Mouse (Mus musculus) hindbrain, embryonic 14.5 days (tissue): Measurements from ENCODE around the gene Atxn2. TPM values are rescaled to one million over a fixed set of nuclear protein-coding genes. Genes with fewer than 3 reads are reported as not detected.
"Not testable (repeated sequence)": the region's sequence is repeated elsewhere in the genome, so short reads cannot be mapped to it uniquely, and the experiment has no call there.

Experiments used
- ATAC-seq: fragments of 200-750 bp; cut with Nextera tagmentation; 2 replicates; pipeline ENCODE4 v1.8.0; 2017; ENCODE audit warnings: moderate number of reproducible peaks, mild to moderate bottlenecking, moderate TSS enrichment, moderate library complexity; ENCODE audit not compliant: low FRiP score
- DNase-seq: peaks from one replicate; pipeline ENCODE4 v3.0.0-alpha.2; 2015; ENCODE audit warnings: low spot score
- H3K27ac ChIP-seq: fragments of 300-500 bp; sonication (generic); 2 replicates; pipeline ENCODE4 v1.5.1; 2014; ENCODE audit warnings: mild to moderate bottlenecking, moderate library complexity
- H3K27me3 ChIP-seq: fragments of 300-500 bp; sonication (generic); 2 replicates; pipeline ENCODE4 v1.6.1; 2014; ENCODE audit warnings: mild to moderate bottlenecking, low read length, mixed read lengths; ENCODE audit not compliant: control insufficient read depth, insufficient read depth
- H3K36me3 ChIP-seq: fragments of 300-500 bp; sonication (generic); replicated peaks from 2 replicates; pipeline ENCODE4 v1.6.1; 2014; ENCODE audit not compliant: control insufficient read depth, insufficient read depth
- H3K4me1 ChIP-seq: fragments of 300-500 bp; sonication (generic); replicated peaks from 2 replicates; pipeline ENCODE4 v1.6.1; 2014; ENCODE audit warnings: antibody characterized with exemption, low read length, mixed read lengths; ENCODE audit not compliant: control insufficient read depth, insufficient read depth
- H3K4me2 ChIP-seq: fragments of 300-500 bp; sonication (generic); replicated peaks from 2 replicates; pipeline ENCODE4 v1.6.1; 2014; ENCODE audit warnings: mild to moderate bottlenecking, moderate library complexity
- H3K4me3 ChIP-seq: fragments of 300-500 bp; sonication (generic); replicated peaks from 2 replicates; pipeline ENCODE4 v1.5.1; 2014; ENCODE audit warnings: mild to moderate bottlenecking, low read length
- H3K9ac ChIP-seq: fragments of 300-500 bp; sonication (generic); 2 replicates; pipeline ENCODE4 v1.6.1; 2014
- H3K9me3 ChIP-seq: fragments of 300-500 bp; sonication (generic); 2 replicates; pipeline ENCODE4 v1.6.1; 2016; ENCODE audit warnings: low read length; ENCODE audit not compliant: control insufficient read depth
- WGBS: fragments of 180-500 bp; shearing (Covaris S2); extraction: QIAGEN DNeasy Blood & Tissue Kit; methylation state at CpG from one replicate; pipeline ENCODE4 v1.1.7; 2014; 5-methylcytosine and 5-hydroxymethylcytosine counted together
- polyA plus RNA-seq: library from polyadenylated mRNA; unstranded; fragments of >200 nt; fragmentation: Nextera tagmentation; extraction: Ambion mirVana; gene quantifications from 2 replicates; pipeline ENCODE4 v1.2.1, GENCODE M21; 2014

Gene Atxn2
- polyA plus RNA-seq, 1 experiment from 2014 or later = 90.5 TPM

- H3K27me3 ChIP-seq = peaks cover 33% of the 10 kb centered on the region
- peaks cover 22% of the 10 kb centered on the region for H3K4me1 ChIP-seq
- no peaks in the 10 kb centered on the region for H3K9me3 ChIP-seq
- H3K4me3 ChIP-seq = no peak overlapping the region
- H3K36me3 ChIP-seq = no peaks in the 10 kb centered on the region
- no peak for DNase-seq
- ATAC-seq = no peak
- H3K27ac ChIP-seq = no peak overlapping the region
- H3K9ac ChIP-seq = no peak overlapping the region
- no peak overlapping the region for H3K4me2 ChIP-seq
- WGBS = 81% methylated on average over 11 of the region's 11 CpGs
Measured at GRCm38 (mm10) chr5:121846322-121846721, 135.2 kb downstream of the Atxn2 start.

- not testable (repeated sequence) for DNase-seq, H3K9ac ChIP-seq, H3K36me3 ChIP-seq, H3K9me3 ChIP-seq, ATAC-seq, H3K4me3 ChIP-seq, H3K4me2 ChIP-seq, H3K27ac ChIP-seq
- 84% methylated on average over 3 of the region's 3 CpGs for WGBS
- Histone ChIP-seq H3K27me3 (peaks cover 29% of the 10 kb centered on the region), H3K4me1 (peaks cover 22% of the 10 kb centered on the region)
Measured at GRCm38 (mm10) chr5:121847269-121847668, 136.1 kb downstream of the Atxn2 start.

- H3K36me3 ChIP-seq = peaks cover 17% of the 10 kb centered on the region
- peak overlapping the region; percentile 67 for H3K4me3 ChIP-seq
- peaks cover 18% of the 10 kb centered on the region for H3K4me1 ChIP-seq
- WGBS = 0% methylated on average over 17 of the region's 17 CpGs
- ATAC-seq (0 out of 2 replicates have a peak, but pooled peaks have one; percentile 18), DNase-seq (no peak)
- H3K27ac ChIP-seq = peak overlapping the region; percentile 33
- peak overlapping the region; percentile 74 for H3K9ac ChIP-seq
- peaks cover 22% of the 10 kb centered on the region for H3K27me3 ChIP-seq
- peak overlapping the region; percentile 58 for H3K4me2 ChIP-seq
- H3K9me3 ChIP-seq = no peaks in the 10 kb centered on the region
Measured at GRCm38 (mm10) chr5:121848035-121848519, 136.9 kb downstream of the Atxn2 start.

GRCm38 (mm10) chr5:121848743-121849142 lies 137.6 kb downstream of the Atxn2 start, which contains the start of gene Pheta1:
Pheta1 (plus strand) TSS chr5:121848984.
- ATAC-seq = peak; percentile 90
- peak within 1 kb of the TSS; percentile 67 for H3K4me3 ChIP-seq
- H3K4me2 ChIP-seq = peak within 1 kb of the TSS; percentile 58
- H3K9ac ChIP-seq = peak within 1 kb of the TSS; percentile 74
- H3K27ac ChIP-seq = peak within 1 kb of the TSS; percentile 40
- peaks cover 18% of the 10 kb centered on the region for H3K4me1 ChIP-seq
- H3K36me3 ChIP-seq = peaks cover 24% of the 10 kb centered on the region
- H3K9me3 ChIP-seq = no peaks in the 10 kb centered on the region
- DNase-seq = peak; percentile 92
- peaks cover 16% of the 10 kb centered on the region for H3K27me3 ChIP-seq
- WGBS = under 1% methylated on average over 39 of the region's 42 CpGs

- H3K9me3 ChIP-seq = no peaks in the 10 kb centered on the region
- no peak for DNase-seq
- H3K27ac ChIP-seq = no peak overlapping the region
- H3K4me1 ChIP-seq = peaks cover 27% of the 10 kb centered on the region
- H3K9ac ChIP-seq = peak overlapping the region; percentile 74
- H3K36me3 ChIP-seq = peaks cover 30% of the 10 kb centered on the region
- H3K4me2 ChIP-seq = peak overlapping the region; percentile 58
- 43% methylated on average over 20 of the region's 20 CpGs for whole genome bisulfite sequencing
- ATAC-seq = no peak
- H3K4me3 ChIP-seq = peak overlapping the region; percentile 67
- peaks cover 7% of the 10 kb centered on the region; the same call in 1 of the 2 replicates for H3K27me3 ChIP-seq
Measured at GRCm38 (mm10) chr5:121849478-121850349, 138.6 kb downstream of the Atxn2 start.

- DNase-seq = no peak
- ATAC-seq = no peak
- Histone ChIP-seq H3K4me3 (no peak overlapping the region), H3K4me1 (peaks cover 32% of the 10 kb centered on the region), H3K27ac (no peak overlapping the region), H3K36me3 (peaks cover 30% of the 10 kb centered on the region), H3K9me3 (no peaks in the 10 kb centered on the region), H3K27me3 (no peaks in the 10 kb centered on the region), H3K4me2 (no peak overlapping the region), H3K9ac (no peak overlapping the region)
- WGBS = 78% methylated on average over 9 of the region's 9 CpGs
Measured at GRCm38 (mm10) chr5:121853368-121854051, 142.4 kb downstream of the Atxn2 start.

GRCm38 (mm10) chr5:121854768-121855167 lies 143.6 kb downstream of the Atxn2 start:
- no peak overlapping the region for H3K4me3 ChIP-seq
- H3K9me3 ChIP-seq = no peaks in the 10 kb centered on the region
- ATAC-seq = no peak
- no peak overlapping the region for H3K4me2 ChIP-seq
- DNase-seq = no peak
- 31% methylated on average over 10 of the region's 10 CpGs for WGBS
- no peak overlapping the region for H3K9ac ChIP-seq
- peaks cover 28% of the 10 kb centered on the region for H3K4me1 ChIP-seq
- H3K27me3 ChIP-seq = no peaks in the 10 kb centered on the region
- peaks cover 32% of the 10 kb centered on the region for H3K36me3 ChIP-seq
- no peak overlapping the region for H3K27ac ChIP-seq

- Histone ChIP-seq H3K9me3 (peaks cover 7% of the 10 kb centered on the region; the same call in 1 of the 2 replicates), H3K27me3 (no peaks in the 10 kb centered on the region), H3K27ac (no peak overlapping the region), H3K4me3 (no peak overlapping the region), H3K9ac (no peak overlapping the region), H3K4me2 (no peak overlapping the region), H3K4me1 (peaks cover 14% of the 10 kb centered on the region), H3K36me3 (peaks cover 41% of the 10 kb centered on the region)
- ATAC-seq (no peak), DNase-seq (no peak)
- WGBS = 90% methylated on average over 11 of the region's 11 CpGs
Measured at GRCm38 (mm10) chr5:121856740-121857139, 145.6 kb downstream of the Atxn2 start.

GRCm38 (mm10) chr5:121858427-121858826 lies 147.3 kb downstream of the Atxn2 start:
- WGBS = 93% methylated on average over 12 of the region's 12 CpGs
- no peak overlapping the region for H3K4me3 ChIP-seq

More at GRCm38 (mm10) chr5:121858427-121858826, 147.3 kb downstream of the Atxn2 start:
- Histone ChIP-seq H3K4me2 (no peak overlapping the region), H3K27me3 (no peaks in the 10 kb centered on the region), H3K27ac (no peak overlapping the region), H3K36me3 (peaks cover 24% of the 10 kb centered on the region), H3K9me3 (peaks cover 7% of the 10 kb centered on the region; the same call in 1 of the 2 replicates), H3K9ac (no peak overlapping the region), H3K4me1 (peaks cover 14% of the 10 kb centered on the region)
- DNase-seq (no peak), ATAC-seq (no peak)
